Mouse (Mus musculus): ENCODE measurements around the gene Etv6.
"Not testable (repeated sequence)": the region's sequence is repeated elsewhere in the genome, so short reads cannot be mapped to it uniquely, and the experiment has no call there.

The Etv6 gene

DNA sequence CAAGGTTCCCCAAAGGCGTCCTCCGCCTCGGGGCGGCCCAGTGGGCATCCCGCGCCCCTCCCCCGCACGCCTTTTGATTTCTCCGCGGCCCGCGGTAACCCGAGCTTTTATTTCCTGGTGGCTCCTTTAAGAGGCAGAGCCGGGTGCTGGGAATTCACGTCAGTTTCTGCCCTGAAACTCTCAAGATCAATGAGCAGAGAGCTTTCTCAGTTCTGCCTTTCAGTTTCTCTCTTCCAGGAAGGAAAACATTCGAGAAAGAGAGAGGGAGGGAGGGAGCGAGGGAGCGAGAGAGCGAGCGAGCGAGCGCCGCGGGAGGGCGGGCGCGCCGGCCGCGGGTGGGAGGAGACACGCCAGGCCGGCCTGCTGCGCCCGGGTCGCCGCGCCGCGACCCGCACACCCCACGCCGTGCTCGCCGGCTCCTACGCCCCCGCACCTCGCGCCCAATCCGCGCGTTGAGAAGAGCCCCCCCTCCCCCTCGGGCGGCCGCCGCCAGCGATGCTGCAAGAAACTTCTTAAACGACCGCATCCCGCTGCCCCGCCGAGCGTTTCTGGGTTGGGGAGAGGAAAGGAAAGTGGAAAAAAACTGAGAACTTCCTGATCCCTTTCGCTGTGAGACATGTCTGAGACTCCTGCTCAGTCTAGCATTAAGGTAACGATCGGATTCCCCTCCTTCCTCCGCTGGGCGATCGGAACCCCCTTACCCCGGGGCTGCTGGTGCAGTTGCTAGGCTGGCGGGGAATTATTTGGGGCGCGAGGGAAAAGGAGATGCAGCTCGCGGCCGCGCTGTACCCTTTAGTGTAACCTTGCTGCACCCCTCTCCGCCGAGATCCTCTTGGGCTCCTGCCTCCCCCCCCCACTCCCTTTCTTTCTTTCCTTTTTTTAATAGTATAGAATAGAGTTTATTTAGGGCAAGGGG, at the start of gene Etv6:
Etv6 (plus strand) TSS at position 211 of the 916 bp plus-strand sequence.
- peak; percentile 46 to 76 for DNase-seq (ENCODE audit: low spot score in 2 of 2)

DNA sequence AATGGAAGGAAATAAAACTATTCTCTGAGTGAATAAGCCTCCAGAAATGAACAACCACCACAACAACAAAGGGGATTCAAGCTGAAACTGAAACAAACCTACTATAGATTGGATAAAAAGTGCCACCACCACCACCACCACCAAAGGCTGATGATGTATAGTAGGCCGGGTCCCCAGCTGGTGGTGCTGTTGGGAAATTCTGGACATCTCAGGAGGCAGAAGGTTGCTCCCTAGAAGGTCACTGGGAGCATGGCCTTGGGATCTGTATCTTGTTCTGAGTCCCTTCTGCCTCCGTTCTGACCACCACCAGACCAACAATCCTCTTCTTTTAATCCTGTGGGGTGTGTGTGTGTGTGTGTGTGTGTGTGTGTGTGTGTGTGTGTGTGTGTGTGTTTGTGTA, 49.3 kb upstream of the Etv6 start:
- no peak for DNase-seq (ENCODE audit: low spot score in 2 of 2)

DNA sequence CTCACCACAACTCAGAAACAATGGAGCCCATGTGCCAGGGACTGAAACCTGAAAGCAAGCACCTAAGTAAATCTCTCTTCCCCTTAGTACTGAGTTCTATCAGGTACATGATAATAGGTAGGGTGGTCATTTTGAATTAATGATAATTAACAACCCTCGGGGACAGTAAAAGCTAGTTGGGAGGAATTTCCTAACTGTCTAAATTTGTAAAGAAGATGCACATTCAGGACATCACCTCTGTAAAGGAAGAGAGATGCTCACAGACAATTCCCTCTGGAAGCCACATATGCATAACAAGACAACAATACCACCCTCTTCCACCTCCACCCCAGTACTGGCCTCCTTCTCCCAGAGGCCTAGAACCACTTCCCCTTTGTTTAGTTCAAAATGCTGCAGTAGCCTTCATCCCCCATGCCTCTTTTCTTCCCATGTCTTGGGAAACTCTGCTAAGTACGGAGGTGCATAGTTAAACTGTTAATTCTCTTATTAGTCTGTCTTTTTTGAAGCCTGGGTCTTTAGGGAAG, 48.4 kb upstream of the Etv6 start:
- DNase-seq (ENCODE audit: low spot score in 2 of 2) = no peak

DNA sequence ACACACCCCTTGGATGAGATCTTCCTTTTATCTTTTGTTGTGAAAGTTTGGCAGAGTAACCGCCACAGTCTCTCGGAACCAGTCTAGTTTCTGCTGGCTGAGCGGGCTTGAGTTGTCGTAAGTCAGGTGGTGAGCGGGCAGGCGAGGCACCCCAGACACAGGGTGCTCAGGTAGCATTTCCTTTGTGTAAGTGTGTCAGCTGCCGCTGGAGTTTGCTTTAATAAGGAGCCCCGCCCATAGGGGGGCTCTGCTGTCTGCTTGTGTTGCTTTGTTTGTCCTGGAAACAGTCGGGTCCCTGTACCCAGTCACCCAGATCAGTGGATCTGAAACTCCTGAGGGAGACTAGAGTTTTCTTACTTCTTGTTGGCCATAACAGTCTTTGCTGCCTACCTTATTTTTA, 47.5 kb upstream of the Etv6 start:
- no peak for DNase-seq (ENCODE audit: low spot score in 2 of 2)

DNA sequence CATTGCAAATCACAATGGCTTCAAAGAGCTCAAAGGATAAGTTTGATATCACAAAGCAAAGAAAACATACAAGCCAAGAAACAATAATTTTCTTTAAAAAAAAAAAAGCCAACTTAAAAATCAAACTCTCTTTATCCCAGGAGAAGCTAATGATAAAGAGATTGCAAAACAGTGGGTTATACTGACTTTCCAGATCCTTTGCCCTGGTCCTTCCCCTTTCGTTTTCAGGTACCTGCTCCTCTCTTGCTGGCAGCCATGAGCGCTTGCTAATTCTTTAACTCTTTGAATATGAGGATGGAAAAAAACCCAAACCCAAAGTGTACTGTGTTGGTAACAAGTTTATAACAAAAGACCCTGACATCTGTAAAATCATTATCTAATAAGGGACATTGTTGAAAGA, 38.0 kb upstream of the Etv6 start:
- no peak for DNase-seq (ENCODE audit: low spot score in 2 of 2)

DNA sequence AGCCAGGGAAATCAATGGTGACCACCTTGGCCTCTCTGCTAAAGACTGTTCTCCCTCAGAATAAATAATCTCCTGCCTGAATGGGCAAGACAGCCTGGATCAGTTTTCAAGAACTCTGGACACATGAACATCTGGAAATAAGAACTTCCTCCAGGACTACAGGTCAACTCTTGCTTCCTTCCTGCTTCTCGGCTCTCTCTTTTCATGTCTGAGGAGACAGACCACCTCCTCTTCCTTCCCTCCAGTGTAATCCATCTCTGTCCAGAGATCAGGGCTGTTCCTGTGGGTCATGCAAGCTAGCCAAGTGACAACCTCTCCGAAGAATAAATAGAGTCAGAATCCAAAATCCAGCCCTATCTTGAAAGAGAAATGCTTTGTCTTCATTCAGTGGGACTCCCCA, 37.6 kb upstream of the Etv6 start:
- no peak for DNase-seq (ENCODE audit: low spot score in 2 of 2)

DNA sequence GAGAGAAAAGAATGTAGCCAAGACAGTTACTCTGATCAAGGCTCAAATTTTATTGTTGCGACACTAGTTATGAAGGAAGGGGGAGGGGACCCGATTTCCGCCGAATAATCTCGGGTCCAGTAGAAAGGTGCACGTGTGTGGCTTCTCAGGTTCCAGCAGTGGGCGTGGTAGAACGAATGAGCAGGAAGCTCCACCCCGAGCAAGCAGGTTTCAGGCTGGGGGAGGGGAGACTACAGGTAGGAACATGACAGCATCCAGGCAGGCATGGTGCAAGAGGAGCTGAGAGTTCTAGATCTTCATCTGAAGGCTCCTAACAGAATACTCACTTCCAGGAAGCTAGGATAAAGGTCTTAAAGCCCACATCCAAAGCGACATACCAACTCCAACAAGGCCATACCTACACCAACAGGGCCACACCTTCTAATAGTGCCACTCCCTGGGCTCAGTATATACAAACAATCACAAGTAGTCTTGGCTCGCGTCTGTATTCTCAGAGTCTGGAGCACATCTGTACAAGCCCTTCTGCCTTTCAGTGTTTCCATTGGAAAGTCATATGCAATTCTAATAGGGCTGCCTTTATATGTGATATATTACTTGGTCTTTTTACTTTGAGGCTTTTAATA, 20.9 kb upstream of the Etv6 start:
- not testable (repeated sequence) for DNase-seq (ENCODE audit: low spot score in 2 of 2)

DNA sequence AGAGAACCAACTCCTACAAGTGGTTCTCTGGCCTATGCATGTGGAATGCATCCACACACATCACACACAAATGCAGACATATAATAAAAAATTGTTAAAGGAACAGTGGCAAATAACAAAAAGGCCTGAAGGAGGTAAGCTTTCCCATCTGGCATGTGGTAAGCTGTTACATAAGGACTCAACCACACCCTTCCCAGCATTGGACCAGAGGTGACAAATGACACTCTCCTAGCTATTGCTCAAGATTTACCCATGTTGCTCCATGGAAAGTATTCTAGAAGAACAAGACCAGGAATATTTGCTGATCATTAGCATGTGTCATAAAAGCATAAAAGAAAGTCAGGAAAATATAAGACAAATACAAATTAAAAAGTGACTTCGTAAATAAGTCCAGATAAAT, 16.7 kb upstream of the Etv6 start:
- no peak for DNase-seq (ENCODE audit: low spot score in 2 of 2)

DNA sequence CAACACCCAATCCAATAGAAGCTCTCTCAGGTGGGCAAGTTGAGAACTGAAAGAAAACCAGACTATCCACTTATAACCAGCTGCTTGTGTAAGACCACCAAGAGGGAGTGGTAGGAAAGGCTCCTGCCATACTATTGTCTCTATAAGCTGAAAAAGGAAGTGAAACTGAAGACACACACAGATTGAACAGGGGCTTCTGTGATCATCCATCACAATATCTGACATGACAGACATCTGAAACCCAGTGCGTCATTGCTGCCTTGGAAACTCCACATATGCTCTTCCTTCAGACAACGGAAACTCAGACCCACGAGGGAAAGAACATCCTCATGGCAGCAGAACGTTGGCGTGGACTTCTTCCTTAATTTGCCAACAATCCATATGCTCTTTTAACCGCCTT, 14.7 kb upstream of the Etv6 start:
- no peak for DNase-seq (ENCODE audit: low spot score in 2 of 2)

DNA sequence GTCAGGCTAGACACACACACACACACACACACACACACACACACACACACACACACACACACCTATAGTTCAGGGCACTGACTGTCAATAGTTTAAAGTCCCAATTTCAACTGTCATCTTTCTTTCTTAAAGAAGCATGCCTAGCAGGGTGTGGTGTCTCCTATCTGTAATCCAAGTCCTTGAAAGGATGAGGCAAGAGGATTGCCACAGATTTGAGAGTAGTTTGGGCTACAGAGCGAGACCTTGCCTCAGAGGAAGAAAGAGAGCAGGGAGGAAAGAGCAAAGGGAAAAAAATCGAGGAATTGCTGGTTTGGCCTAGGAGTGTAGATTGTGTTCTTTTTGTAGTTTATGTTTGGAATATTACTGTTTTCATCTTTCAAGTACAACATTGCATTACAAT, 9.2 kb upstream of the Etv6 start:
- no peak for DNase-seq (ENCODE audit: low spot score in 2 of 2)

DNA sequence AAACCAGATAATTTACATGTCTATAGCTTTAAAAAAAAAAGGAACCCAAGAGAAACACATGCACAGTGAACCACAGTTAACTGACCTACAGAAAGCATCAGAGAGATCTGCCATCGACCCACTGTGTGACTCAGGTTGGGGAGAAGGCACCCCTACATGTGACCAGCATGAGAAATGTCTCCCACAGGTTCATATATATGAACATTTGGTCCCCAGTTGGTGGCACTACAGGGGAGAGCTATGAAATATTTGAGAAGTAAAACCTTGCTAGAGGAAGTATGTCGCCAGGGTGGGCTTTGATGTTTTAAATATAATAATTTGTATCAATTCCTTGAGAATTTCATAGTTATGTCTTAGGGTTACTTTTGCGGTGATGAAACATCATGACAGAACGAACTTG, 8.5 kb upstream of the Etv6 start:
- no peak for DNase-seq (ENCODE audit: low spot score in 2 of 2)

DNA sequence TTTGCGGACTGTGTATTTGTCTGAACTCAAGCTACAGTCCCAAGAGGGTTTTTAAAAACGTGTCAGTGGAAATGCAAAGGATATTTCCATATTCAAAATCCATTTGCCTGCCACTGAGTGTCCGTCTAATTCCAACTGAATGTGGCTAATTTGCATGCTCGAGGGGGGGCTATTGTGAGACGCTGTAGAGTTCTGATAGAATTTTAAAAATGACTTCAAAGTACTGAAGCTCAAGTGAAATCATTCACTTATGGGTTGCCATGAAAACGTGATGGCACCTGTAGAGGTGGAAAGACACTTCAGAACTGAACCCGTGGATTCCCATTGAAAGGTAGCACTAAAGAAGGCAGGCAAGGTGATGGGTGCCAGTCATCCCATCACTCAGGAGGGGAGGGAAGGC, 3.0 kb upstream of the Etv6 start:
- DNase-seq (ENCODE audit: low spot score in 2 of 2) = no peak

DNA sequence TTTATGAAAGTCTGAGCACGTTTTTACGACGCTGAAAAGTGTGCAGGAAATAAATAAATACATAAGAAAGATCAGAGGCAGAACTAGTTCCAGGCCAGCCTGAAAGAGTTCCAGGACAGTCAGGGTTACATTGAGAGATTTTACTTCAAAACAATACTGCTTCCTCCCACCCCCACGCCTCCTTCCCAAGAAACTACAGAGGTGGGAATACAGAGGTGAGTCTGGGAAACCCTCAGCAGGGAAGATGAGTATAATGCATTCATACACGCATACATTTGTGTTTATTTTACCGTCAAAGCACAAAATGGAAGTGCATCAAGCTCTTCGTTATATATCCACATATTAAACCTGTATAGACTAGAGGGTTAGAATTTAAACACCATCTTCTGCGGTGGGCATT, 1.1 kb upstream of the Etv6 start:
- no peak for DNase-seq (ENCODE audit: low spot score in 2 of 2)

DNA sequence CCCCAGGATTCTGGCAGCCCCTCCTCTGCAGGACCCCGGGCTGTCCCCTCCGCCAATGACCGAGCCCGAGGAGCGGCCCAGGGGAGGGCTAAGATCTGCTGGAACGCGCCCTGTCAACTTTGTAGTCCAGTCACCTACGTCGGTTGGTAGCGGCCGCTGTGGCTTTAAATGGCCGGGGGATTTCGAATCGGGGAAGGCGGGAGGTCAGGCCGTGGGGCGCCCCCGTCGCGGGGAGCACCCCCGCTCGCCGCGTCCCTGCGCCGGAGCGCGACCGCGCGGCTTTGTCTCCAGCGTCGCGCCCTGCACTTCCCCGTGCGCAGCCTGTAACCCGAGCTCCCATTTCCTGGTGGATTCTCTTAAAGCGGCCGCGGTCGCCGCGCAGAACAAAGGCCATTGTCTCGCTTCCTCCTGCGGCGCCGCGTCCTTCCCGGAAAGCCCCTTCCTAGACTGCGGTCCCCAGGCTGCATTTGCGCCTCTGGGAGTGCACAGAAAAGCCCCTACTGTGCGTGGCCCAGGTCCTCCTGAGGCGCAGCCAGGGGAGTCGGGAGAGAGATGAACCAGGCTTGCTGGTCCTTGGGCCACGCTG, 503 bp upstream of the Etv6 start:
- DNase-seq (ENCODE audit: low spot score in 2 of 2) = peak; percentile 60 to 79

DNA sequence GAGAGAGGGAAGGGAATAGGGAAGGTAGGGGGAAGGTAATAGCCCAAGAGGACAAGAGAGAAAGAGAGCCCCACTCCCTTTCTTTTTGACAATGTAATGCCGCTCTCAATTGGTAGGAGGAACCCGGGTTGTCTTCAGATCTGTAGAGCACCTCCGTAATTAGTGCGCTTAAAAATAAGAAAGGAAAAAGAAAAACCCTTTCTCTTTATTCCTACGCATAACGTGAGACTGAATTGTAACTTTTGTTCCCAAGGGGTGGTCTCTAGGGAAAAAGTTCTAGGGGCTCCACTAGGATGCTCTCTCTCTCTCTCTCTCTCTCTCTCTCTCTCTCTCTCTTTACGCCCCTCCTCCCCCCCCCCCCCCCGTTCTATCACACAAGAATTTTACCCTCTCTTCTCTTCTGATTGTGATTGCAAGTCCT, 1.0 kb downstream of the Etv6 start:
- DNase-seq (ENCODE audit: low spot score in 2 of 2) = no peak

DNA sequence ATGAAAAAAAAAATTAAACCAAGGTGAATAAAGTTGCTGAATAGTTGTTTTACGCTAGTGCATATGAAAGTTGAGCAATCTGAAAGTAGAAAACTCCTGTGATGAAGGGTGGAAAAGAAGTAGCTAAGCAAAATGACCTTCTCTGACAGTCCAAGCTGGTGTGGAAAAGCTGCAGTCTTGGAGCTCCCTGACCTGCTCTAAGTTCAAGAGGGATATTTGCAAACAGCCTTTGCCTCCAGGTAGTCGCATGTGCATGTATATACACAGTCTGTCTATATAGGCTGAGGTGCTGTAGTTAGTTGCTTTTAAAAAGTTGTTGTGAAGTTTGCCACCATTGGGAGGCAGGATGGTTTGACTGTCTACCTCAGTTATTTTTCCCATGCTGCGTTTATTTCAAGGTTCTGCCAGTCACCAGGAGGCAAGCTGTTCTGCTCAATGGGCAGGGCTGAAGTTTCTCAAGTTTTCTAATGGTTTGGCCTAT, 1.5 kb downstream of the Etv6 start:
- no peak for DNase-seq (ENCODE audit: low spot score in 2 of 2)

DNA sequence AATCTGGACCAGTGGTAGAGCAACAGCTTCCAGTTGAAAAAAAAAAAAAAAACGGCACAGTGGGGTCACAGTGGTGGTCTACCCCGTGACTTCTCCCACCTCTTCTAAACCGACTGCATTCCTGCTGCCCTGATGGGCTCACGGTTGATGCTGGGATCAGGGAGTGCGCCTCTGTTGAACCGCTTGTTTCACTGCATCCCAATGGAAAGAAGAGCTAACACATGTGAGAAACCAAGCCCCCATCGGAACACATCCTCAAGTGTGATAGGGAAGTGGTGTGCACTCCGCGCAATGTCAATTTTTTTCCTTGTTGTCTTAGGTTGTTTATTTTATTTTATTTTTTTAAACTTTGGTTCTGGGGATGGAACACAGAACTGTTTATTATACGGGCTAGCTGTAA, 2.5 kb downstream of the Etv6 start:
- no peak for DNase-seq (ENCODE audit: low spot score in 2 of 2)

DNA sequence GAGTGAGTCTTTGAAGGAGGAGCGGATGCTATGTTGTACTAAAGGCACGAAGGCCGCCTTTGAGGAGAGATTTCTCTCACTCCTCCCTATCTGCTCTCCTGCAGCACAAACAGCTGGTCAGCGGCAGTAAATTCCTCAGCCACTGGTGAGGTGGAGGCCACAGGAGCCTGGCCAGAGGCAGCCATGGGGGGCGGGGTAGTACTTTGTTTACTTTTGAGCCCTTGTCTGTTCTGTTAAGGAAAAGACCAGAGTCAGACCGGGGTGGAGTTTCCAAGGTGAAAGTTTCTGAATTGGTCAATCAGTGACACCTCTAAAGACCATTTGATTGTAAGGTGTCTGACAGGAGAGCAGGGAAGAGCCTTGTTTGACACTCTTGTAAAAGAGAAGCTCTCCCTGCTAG, 3.4 kb downstream of the Etv6 start:
- no peak for DNase-seq (ENCODE audit: low spot score in 2 of 2)

DNA sequence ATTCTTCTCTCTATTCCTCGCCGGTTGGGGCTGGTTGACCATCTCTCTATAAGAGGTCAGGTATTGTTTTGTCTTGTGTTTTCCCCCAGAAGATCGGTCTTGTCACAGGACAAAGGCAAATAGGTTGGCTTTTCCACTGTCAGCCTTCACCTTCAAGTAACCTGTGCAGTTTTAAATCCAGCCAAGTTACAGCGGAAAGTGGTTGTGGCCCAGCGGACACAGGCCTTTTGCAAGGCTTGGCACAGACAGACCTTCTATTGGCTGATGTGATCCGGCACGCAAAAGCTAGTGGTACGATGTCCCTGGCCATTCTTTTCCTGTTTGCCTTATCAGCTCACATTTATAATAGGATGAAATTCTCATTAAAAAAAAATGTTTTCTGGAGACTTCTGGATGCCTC, 3.9 kb downstream of the Etv6 start:
- no peak for DNase-seq (ENCODE audit: low spot score in 2 of 2)

DNA sequence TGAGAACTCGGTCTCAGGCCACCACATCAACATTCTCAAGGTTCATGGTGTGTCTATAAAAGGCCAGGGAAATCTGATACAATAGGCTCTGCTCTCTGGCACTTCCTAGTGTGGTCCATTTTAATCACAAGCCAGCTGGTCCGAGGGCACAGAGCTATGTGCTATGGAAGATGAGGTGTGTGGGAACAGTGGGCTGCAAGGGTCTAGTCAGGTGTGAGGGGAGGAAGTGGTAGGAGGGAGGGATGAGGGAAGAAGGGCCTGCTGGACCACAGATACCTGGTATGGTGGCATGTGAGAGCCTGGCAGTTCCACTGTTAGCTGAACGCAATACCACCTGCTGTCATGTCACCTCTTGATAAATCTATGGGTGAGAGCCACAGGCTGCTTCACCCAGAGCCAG, 4.8 kb downstream of the Etv6 start:
- DNase-seq (ENCODE audit: low spot score in 2 of 2) = no peak

DNA sequence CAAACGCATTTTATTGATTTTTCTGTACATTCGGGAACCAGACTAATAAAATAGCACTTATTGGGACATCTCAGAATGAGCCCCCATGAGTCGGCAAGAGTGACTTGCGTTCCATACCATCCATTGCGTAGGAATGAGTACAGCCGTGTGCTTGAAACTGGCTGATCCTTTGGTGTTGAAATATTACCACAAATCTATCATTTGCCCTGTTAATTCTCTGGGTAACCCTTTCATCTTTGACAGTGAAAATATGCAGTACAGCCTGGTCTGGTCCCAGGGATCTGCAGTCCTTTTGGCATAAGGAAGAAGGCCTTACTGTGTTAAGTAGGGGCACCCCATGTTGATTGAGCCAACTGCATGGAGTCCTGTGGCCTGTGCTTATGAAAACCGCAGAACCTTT, 5.8 kb downstream of the Etv6 start:
- no peak for DNase-seq (ENCODE audit: low spot score in 2 of 2)

DNA sequence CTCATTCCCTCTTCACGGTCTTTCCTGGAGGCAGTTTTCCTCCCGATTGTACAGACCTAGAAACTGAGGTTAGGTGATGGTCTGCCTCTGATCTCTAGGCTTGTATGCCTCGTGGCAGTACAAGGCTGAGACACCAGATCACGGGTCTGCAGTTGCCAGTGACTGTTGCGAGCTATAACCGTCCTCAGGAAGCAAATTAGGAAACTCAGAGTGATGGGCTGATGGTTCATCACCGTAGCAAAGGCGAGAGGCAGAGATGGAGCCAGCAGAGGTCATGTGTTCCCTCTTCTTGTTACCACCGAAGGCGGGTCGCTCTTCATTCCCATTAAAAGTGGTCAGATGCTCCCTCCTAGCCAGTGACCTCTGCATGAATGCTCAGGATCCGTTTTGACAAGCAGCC, 6.4 kb downstream of the Etv6 start:
- DNase-seq (ENCODE audit: low spot score in 2 of 2) = no peak

DNA sequence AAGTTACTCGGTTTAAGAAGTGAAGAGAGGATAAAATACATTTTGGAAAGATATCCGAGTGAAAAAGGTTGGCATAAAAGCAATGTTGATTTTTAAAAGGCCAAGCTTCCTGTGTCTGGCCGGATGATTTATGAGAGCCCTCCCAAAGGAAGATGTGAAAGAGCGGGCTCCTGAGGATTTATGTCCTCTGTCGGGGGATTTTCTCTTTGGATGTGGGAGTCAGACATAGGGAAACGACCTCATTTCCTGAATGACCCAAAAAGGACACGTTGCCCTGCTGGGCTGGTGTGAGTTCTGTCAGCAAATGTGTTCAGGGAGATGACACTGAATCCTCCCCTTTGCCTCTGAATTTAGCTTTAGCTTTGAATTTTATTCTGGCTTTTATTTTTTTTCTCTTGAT, 8.0 kb downstream of the Etv6 start:
- no peak for DNase-seq (ENCODE audit: low spot score in 2 of 2)

Data from cerebellum, postnatal 4 days (tissue).